Mouse (Mus musculus) forebrain, embryonic 16.5 days (tissue): ENCODE results near the gene Tenm3. TPM values are rescaled to one million over a fixed set of nuclear protein-coding genes. Genes with fewer than 3 reads are reported as not detected.

ENCODE experiments used
- ATAC-seq: fragments of 200-750 bp; cut with Nextera tagmentation; 2 replicates; pipeline ENCODE4 v1.8.0; 2017; ENCODE audit warnings: mild to moderate bottlenecking, moderate library complexity
- H3K27ac ChIP-seq: fragments of 300-500 bp; sonication (generic); 2 replicates; pipeline ENCODE4 v1.5.1; 2014; ENCODE audit warnings: low read length, control low read depth
- H3K27me3 ChIP-seq: fragments of 300-500 bp; sonication (generic); replicated peaks from 2 replicates; pipeline ENCODE4 v1.6.1; 2014; ENCODE audit warnings: low read length; ENCODE audit not compliant: control insufficient read depth, insufficient read depth
- H3K36me3 ChIP-seq: fragments of 300-500 bp; sonication (generic); 2 replicates; pipeline ENCODE4 v1.6.1; 2014; ENCODE audit not compliant: control insufficient read depth, insufficient read depth
- H3K4me1 ChIP-seq: fragments of 300-500 bp; sonication (generic); replicated peaks from 2 replicates; pipeline ENCODE4 v1.6.1; 2014; ENCODE audit warnings: low read length; ENCODE audit not compliant: control insufficient read depth, insufficient read depth
- H3K4me2 ChIP-seq: fragments of 300-500 bp; sonication (generic); 2 replicates; pipeline ENCODE4 v1.6.1; 2014; ENCODE audit warnings: mild to moderate bottlenecking, low read length, control low read depth
- H3K4me3 ChIP-seq: fragments of 300-500 bp; sonication (generic); replicated peaks from 2 replicates; pipeline ENCODE4 v1.5.1; 2014; ENCODE audit warnings: mild to moderate bottlenecking, low read length, control low read depth
- H3K9ac ChIP-seq: fragments of 300-500 bp; sonication (generic); replicated peaks from 2 replicates; pipeline ENCODE4 v1.6.1; 2014; ENCODE audit warnings: low read depth, low read length, control low read depth
- H3K9me3 ChIP-seq: fragments of 300-500 bp; sonication (generic); 2 replicates; pipeline ENCODE4 v1.6.1; 2016; ENCODE audit warnings: low read length; ENCODE audit not compliant: control insufficient read depth
- WGBS: fragments of 180-500 bp; shearing (Covaris S2); extraction: QIAGEN DNeasy Blood & Tissue Kit; methylation state at CpG from one replicate; pipeline ENCODE4 v1.1.7; 2014; 5-methylcytosine and 5-hydroxymethylcytosine counted together
- polyA plus RNA-seq: library from polyadenylated mRNA; unstranded; fragments of >200 nt; fragmentation: Nextera tagmentation; extraction: Ambion mirVana; gene quantifications from 2 replicates; pipeline ENCODE4 v1.2.1, GENCODE M21; 2015

The Tenm3 gene
- polyA plus RNA-seq, 1 experiment from 2014 or later: 24.8 TPM

- Histone ChIP-seq H3K4me1 (peaks cover 14% of the 10 kb centered on the region), H3K4me3 (no peak overlapping the region), H3K4me2 (no peak overlapping the region), H3K36me3 (no peaks in the 10 kb centered on the region), H3K27me3 (no peaks in the 10 kb centered on the region), H3K9ac (no peak overlapping the region), H3K9me3 (no peaks in the 10 kb centered on the region), H3K27ac (no peak overlapping the region)
- 24% methylated on average over 4 of the region's 4 CpGs for WGBS
- ATAC-seq: peak; percentile 39; the same call in 1 of the 2 replicates
These were observed 172.4 kb downstream of the Tenm3 start for GRCm38 (mm10) chr8:48671318-48671717.

GRCm38 (mm10) chr8:48670895-48671294 lies 172.9 kb downstream of the Tenm3 start:
- no peaks in the 10 kb centered on the region for H3K27me3 ChIP-seq
- H3K9me3 ChIP-seq: no peaks in the 10 kb centered on the region
- H3K4me1 ChIP-seq: peaks cover 14% of the 10 kb centered on the region
- no peaks in the 10 kb centered on the region for H3K36me3 ChIP-seq
- no peak overlapping the region for H3K27ac ChIP-seq
- H3K4me2 ChIP-seq: no peak overlapping the region
- no peak for ATAC-seq
- H3K9ac ChIP-seq: no peak overlapping the region
- H3K4me3 ChIP-seq: no peak overlapping the region
- 20% methylated on average over 3 of the region's 3 CpGs for WGBS

GRCm38 (mm10) chr8:48670387-48670786 lies 173.4 kb downstream of the Tenm3 start:
- Histone ChIP-seq H3K27ac (no peak overlapping the region), H3K9ac (no peak overlapping the region), H3K27me3 (no peaks in the 10 kb centered on the region), H3K9me3 (no peaks in the 10 kb centered on the region), H3K4me3 (no peak overlapping the region), H3K4me2 (no peak overlapping the region), H3K4me1 (peaks cover 14% of the 10 kb centered on the region), H3K36me3 (no peaks in the 10 kb centered on the region)
- 75% methylated on average over 1 of the region's 1 CpGs for WGBS
- no peak for ATAC-seq

GRCm38 (mm10) chr8:48665193-48665592 lies 178.6 kb downstream of the Tenm3 start:
- Histone ChIP-seq H3K27ac (no peak overlapping the region), H3K4me1 (no peaks in the 10 kb centered on the region), H3K36me3 (no peaks in the 10 kb centered on the region), H3K27me3 (no peaks in the 10 kb centered on the region), H3K4me2 (no peak overlapping the region), H3K9me3 (no peaks in the 10 kb centered on the region), H3K4me3 (no peak overlapping the region), H3K9ac (no peak overlapping the region)
- peak; percentile 76 for ATAC-seq
- WGBS: 8% methylated on average over 3 of the region's 3 CpGs

- H3K4me2 ChIP-seq: no peak overlapping the region
- H3K36me3 ChIP-seq: no peaks in the 10 kb centered on the region
- no peaks in the 10 kb centered on the region for H3K4me1 ChIP-seq
- H3K27me3 ChIP-seq: no peaks in the 10 kb centered on the region
- 93% methylated on average over 1 of the region's 1 CpGs for WGBS
- no peaks in the 10 kb centered on the region for H3K9me3 ChIP-seq
- H3K9ac ChIP-seq: no peak overlapping the region
- H3K27ac ChIP-seq: no peak overlapping the region
- no peak overlapping the region for H3K4me3 ChIP-seq
- ATAC-seq: no peak
These were observed 184.5 kb downstream of the Tenm3 start for GRCm38 (mm10) chr8:48659226-48659625.

DNA sequence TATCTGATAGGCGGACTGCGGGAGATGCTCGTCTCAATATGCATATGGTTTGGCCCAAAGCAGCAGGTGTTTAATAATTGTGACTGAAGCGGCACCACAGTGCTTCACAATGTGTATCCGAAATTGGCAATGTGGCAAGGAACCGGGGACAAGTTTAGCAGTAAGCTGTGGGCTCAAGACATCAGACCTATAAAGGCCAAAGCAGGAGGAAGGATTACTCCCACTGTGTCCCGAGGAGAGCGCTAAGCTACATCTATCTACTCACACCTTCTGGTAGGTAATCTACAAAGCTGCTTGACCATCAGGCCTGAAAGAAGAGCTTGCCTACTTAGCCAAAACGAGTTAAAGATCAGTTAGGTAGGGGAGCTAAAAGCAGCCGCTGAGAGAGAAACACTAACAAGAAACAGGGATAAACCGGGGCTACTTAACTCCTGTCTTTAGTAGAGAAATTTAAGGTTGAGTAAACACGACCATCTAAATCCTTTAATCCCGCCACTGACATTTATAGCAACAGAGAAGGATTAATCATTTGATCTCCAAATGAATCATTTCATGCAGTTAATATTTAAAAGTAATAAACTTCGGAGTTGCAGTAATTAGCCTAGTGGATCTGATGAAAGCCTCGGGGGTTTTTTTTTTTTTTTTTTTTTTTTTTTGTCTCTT lies 188.2 kb downstream of the Tenm3 start:
- H3K27me3 ChIP-seq: no peaks in the 10 kb centered on the region
- H3K4me2 ChIP-seq: no peak overlapping the region
- no peaks in the 10 kb centered on the region for H3K9me3 ChIP-seq
- ATAC-seq: no peak
- H3K27ac ChIP-seq: no peak overlapping the region
- no peak overlapping the region for H3K4me3 ChIP-seq
- no peaks in the 10 kb centered on the region for H3K36me3 ChIP-seq
- no peaks in the 10 kb centered on the region for H3K4me1 ChIP-seq
- no peak overlapping the region for H3K9ac ChIP-seq
- whole genome bisulfite sequencing: 34% methylated on average over 15 of the region's 15 CpGs

GRCm38 (mm10) chr8:48649845-48650244 lies 193.9 kb downstream of the Tenm3 start:
- no peaks in the 10 kb centered on the region for H3K36me3 ChIP-seq
- no peak overlapping the region for H3K4me2 ChIP-seq
- no peaks in the 10 kb centered on the region for H3K9me3 ChIP-seq
- ATAC-seq: no peak
- H3K4me1 ChIP-seq: peaks cover 10% of the 10 kb centered on the region; the same call in 1 of the 2 replicates
- H3K9ac ChIP-seq: no peak overlapping the region
- no peak overlapping the region for H3K4me3 ChIP-seq
- H3K27me3 ChIP-seq: no peaks in the 10 kb centered on the region
- H3K27ac ChIP-seq: no peak overlapping the region
- WGBS: 95% methylated on average over 7 of the region's 7 CpGs

DNA sequence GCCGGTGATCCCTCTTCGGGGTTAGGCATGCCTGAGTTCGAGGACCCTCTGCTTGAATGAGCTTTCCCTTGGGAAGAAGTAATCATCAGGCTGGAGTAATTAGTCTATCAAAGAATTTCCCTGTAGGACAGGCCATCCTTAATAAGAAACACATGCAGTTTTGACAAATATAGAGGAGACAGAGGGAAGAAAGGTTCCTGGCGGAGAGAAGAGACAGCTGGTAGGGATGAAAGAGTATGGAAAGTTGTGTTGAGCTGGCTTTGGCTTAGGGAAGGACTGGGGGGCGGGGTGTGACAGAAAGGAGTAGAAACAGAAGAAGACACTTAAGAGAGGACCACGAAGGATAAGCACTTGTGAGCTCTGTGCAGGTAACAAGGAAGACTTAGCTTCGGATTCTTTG lies 194.3 kb downstream of the Tenm3 start:
- no peak for ATAC-seq
- H3K4me3 ChIP-seq: no peak overlapping the region
- 75% methylated on average over 7 of the region's 7 CpGs for WGBS
- no peak overlapping the region for H3K9ac ChIP-seq
- H3K4me2 ChIP-seq: no peak overlapping the region
- no peak overlapping the region for H3K27ac ChIP-seq
- H3K4me1 ChIP-seq: peaks cover 10% of the 10 kb centered on the region; the same call in 1 of the 2 replicates
- H3K36me3 ChIP-seq: no peaks in the 10 kb centered on the region
- no peaks in the 10 kb centered on the region for H3K27me3 ChIP-seq
- H3K9me3 ChIP-seq: no peaks in the 10 kb centered on the region

GRCm38 (mm10) chr8:48646110-48646509 lies 197.6 kb downstream of the Tenm3 start:
- Histone ChIP-seq H3K27ac (no peak overlapping the region), H3K36me3 (no peaks in the 10 kb centered on the region), H3K9me3 (no peaks in the 10 kb centered on the region), H3K9ac (no peak overlapping the region; the same call in 1 of the 2 replicates), H3K4me3 (peak overlapping the region; percentile 43), H3K4me1 (peaks cover 10% of the 10 kb centered on the region; the same call in 1 of the 2 replicates), H3K27me3 (no peaks in the 10 kb centered on the region), H3K4me2 (peak overlapping the region; percentile 59)
- WGBS: 32% methylated on average over 18 of the region's 18 CpGs
- no peak for ATAC-seq

- no peak overlapping the region for H3K9ac ChIP-seq
- no peak overlapping the region for H3K27ac ChIP-seq
- no peak for ATAC-seq
- no peak overlapping the region for H3K4me2 ChIP-seq
- H3K4me1 ChIP-seq: no peaks in the 10 kb centered on the region; the same call in 1 of the 2 replicates
- WGBS: 91% methylated on average over 4 of the region's 4 CpGs
- no peaks in the 10 kb centered on the region for H3K9me3 ChIP-seq
- no peaks in the 10 kb centered on the region for H3K27me3 ChIP-seq
- H3K4me3 ChIP-seq: no peak overlapping the region
- no peaks in the 10 kb centered on the region for H3K36me3 ChIP-seq
These were observed 205.6 kb downstream of the Tenm3 start for GRCm38 (mm10) chr8:48638129-48638528.
